Mouse (Mus musculus) left cerebral cortex, postnatal 10 days (tissue): ENCODE results near the gene Lman1l. TPM values are rescaled to one million over a fixed set of nuclear protein-coding genes. Genes with fewer than 3 reads are reported as not detected.

Experiments used
- DNase-seq, 2 experiments: peaks; one replicate each; pipeline ENCODE4 v3.0.0; 2021 to 2022; ENCODE audit warnings: low spot score in 2 of 2, mixed read lengths in 1 of 2; ENCODE audit errors: extremely low spot score in 1 of 2
- intact Hi-C: fragments of 180-260 bp; cut with DNase I; formaldehyde crosslinking; loops from one replicate; pipeline ENCODE4 v1.15.1; 2025
- total RNA-seq, 2 experiments: library from RNA; stranded (reverse); gene quantifications; 2 replicates each; pipeline ENCODE4 v1.2.3; 2021

Gene Lman1l
- total RNA-seq, 2 experiments from 2014 or later, result not detected

DNA sequence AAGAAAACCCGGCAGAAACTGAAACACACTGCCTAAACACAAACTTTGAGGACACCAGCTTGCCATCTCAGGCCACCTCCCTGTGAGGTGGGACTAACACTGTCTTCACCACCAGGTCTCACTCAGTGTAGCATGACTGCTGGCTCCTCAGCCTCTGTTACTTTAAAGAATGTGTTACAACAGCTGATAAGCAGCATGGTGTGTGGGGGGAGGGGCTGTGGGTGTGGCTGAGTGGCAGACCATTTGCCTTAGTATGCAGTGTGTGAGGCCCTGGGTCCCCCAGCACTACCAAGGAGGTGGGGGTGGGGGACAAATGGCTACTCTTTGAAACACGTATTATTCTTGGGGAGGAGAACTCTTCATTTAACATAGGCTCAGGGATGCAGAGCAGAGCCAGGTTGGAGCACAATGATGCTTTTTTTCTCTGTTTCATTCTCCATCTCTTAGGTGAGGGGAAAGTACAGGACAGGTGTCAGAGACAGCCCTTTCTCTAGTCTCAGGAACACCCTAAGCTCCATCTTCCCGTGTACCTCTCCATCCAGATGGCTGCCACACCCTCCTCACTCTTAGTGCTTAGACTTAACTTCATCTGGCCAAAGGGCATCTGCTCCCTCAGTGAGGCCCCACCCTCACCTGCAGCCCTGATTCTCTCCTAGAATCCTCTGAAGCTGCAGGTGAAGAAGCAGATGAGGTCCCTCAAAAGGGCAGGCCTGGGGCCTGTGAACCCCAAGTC lies 19.8 kb downstream of the Lman1l start:
- intact Hi-C loops, result no loop called here
- peak in 1 of 2 experiments; percentile 71 for DNase-seq

GRCm38 (mm10) chr9:57598851-57599563 lies 21.6 kb downstream of the Lman1l start:
- intact Hi-C loops, result no loop called here
- DNase-seq, result no peak

DNA sequence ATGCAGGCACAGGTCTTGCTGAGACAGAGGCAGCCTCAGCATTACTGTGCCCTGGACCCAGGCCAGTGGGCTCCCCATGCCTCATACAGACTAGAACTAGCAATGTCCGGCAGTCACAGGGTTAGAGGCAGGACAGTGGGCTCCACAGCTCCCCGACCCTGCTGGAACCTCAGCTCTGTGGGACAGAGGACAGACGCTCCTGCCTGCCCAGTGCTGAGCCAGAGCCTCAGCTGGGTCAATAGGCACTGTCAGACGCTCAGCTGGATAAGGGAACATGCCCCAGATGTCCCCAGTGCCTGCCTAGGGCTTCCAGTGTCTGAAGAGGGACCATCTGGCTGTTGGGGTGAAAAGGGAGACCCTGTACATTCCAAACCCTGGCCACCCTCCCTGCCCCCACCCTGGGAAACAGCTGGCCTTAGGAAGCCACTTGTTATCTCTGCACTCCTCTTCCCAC lies 22.6 kb downstream of the Lman1l start:
- peak in 1 of 2 experiments; percentile 69 for DNase-seq
- intact Hi-C loops, result no loop called here

DNA sequence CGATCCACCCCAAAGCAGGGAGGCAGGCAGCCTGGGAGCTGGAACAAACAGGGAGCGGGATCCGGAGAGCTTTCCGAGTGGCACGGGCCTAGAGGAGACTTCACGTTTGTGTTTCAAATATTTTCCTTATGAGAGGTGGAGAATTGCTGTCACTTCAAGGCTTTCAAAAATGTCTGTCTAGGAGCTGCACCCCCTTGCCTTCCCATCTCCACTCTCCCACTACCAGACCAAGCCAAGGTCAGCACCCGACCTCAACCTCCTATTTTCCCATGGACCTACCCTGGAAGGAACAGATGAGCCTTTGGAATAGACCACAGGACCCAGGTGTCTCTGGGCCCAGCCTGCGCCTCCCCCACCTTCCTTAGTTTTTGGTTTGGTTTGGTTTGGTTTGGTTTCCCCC lies 23.3 kb downstream of the Lman1l start:
- DNase-seq, result no peak
- intact Hi-C loops, result no loop called here

DNA sequence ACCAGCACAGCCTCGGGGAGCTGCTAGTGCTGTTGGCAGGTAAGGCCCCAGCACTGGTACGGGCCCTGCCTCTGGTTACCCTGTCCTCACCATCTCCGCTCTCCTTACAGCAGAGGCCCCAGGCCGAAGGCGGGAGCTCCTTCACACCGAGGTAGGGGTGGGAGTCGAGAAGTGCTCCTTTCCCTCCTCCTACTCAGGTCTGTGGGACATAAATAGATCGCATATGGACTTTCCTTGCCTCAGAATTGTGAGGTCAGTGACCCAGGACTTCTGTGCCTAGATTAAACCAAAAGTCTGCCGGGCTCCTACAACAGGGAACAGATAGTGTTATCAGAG lies 26.4 kb downstream of the Lman1l start:
- intact Hi-C loops, result no loop called here
- no peak for DNase-seq

DNA sequence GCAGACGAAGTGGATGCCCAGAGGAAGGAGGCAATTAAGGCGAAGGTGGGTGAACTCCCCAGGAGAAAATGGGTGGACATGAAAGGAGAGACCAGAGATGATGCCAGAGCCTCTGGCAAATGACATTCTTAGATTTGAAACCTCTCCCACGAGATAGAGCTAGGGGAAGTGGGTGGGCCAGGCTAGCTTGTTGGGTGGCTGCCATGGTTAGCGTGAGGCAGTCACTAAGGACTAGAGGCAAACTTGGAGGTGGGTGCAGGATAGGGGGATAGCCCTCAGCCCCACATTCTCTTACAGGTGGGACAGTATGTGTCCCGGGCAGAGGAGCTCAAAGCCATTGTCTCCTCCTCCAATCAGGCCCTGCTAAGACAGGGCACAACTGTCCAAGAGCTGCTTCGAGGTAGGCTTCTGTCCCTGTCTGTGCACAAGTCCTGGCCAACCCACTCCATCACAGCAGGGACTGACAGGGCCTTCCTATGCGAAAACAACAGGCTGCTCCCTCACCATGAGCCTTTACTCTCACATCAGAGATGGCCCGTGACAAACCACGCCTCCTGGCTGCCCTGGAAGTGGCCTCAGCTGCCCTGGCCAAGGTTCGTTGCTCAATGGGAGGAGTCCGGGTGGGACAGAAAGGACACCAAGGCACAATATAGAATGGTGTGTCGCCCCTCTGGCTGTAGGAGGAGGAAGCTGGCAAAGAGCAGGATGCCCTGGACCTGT lies 27.0 kb downstream of the Lman1l start:
- DNase-seq, result no peak
- intact Hi-C loops, result no loop called here

GRCm38 (mm10) chr9:57590726-57591125 lies 29.8 kb downstream of the Lman1l start:
- no peak for DNase-seq

GRCm38 (mm10) chr9:57589224-57590126 lies 31.1 kb downstream of the Lman1l start, which contains the start of gene Ulk3:
TSS of gene Ulk3 (plus strand) at chr9:57589452.
- intact Hi-C loops, result loop anchor here (5.0 kb wide), 1 partner anchor 53 kb away; no protein-coding TSS in a partner anchor
- peak; percentile 65 to 87 for DNase-seq

More at GRCm38 (mm10) chr9:57590726-57591125, 29.8 kb downstream of the Lman1l start:
- intact Hi-C loops, result no loop called here

- no peak for DNase-seq
- intact Hi-C loops, result loop anchor here (5.0 kb wide), 1 partner anchor 57 kb away; no protein-coding TSS in a partner anchor
These were observed 35.6 kb downstream of the Lman1l start for GRCm38 (mm10) chr9:57584991-57585390.

GRCm38 (mm10) chr9:57577144-57577849 lies 43.3 kb downstream of the Lman1l start:
- no peak for DNase-seq

DNA sequence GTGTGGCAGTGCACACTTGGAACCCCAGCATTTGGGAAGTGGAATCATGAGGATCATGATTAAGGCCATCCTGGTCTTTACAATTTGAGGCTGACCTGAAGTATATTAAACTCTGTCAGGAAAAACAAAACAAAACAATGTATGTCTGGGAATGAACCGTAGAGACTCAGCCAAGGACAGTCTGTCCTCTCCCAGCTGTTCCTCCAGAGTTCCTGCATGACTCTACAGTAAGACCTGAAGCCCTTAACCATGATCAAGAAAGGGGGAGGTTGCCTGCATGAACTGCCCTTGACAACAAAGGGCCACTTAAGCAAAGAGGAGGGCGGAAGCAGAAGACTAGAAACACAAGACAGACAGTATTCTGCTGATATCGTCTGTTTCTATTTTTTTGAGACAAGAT lies 45.0 kb downstream of the Lman1l start:
- DNase-seq, result no peak
- intact Hi-C loops, result no loop called here

More at GRCm38 (mm10) chr9:57577144-57577849, 43.3 kb downstream of the Lman1l start:
- intact Hi-C loops, result no loop called here

DNA sequence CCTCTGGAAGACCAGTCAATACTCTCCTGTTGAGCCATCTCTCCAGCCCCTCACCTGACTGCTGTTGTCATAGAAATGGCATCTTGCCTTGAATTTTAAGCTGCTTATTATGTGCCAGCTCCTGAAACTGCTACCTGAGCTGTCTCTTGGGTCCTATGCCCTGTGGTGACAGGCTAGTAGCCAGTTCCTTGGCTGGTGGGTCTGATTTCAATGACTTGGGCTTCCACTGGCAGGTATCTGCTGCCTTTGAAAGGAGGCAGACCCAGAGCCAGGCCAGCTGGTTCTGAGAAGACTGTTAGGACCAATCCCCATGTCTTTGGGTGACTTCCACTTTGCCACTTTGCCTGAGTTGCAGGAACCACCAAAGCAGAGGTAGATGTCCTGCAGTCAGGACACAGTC lies 46.2 kb downstream of the Lman1l start:
- no peak for DNase-seq
- intact Hi-C loops, result no loop called here

- intact Hi-C loops, result no loop called here
- no peak for DNase-seq
These were observed 52.1 kb downstream of the Lman1l start for GRCm38 (mm10) chr9:57568500-57568899.

GRCm38 (mm10) chr9:57566846-57567245 lies 53.7 kb downstream of the Lman1l start:
- intact Hi-C loops, result no loop called here
- no peak for DNase-seq

DNA sequence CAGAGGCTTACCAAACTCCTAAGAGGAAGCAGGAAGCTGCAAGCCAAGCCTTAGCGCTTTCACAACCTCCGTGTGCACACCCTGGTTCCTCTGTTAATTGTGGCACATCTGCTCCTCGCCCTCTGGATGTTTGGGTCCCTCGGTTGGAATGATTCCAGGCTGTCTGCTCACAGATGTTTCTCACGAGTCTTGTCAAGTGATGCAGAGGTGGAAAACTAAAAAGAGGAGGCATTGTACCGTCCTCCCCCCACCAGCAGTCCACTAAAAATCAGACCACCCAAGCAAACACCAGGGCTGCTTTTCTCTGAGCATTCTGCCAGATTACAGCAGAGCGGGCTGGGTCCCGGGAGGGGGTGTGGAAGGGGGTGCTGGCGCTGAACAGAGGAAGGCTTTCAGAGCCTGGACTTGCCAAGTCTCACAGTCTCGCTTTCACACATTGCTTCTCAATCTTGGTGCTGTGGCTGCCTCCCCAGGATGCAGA lies 54.8 kb downstream of the Lman1l start:
- intact Hi-C loops, result no loop called here
- DNase-seq, result peak; percentile 76 to 81

DNA sequence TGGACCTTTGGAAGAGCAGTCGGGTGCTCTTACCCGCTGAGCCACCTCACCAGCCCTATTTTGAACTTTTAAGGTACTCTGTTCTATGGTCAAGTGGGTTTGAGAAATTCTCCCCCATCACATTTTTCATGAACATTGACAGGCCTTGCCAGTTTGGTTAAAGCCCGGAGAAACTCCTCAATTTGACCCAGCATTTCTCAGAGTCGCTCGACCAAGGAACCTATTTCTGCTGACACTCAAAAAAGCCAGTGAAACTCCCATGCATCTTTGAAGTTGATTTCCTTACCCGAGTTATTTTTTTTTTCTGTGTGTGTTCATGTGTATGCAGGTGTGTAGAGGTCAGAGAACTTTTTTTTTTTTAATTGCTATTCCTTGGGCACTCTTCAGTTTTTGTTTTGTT lies 56.0 kb downstream of the Lman1l start:
- no peak for DNase-seq
- intact Hi-C loops, result no loop called here

GRCm38 (mm10) chr9:57562896-57563372 lies 57.6 kb downstream of the Lman1l start:
- intact Hi-C loops, result no loop called here
- DNase-seq, result peak in 1 of 2 experiments; percentile 53

DNA sequence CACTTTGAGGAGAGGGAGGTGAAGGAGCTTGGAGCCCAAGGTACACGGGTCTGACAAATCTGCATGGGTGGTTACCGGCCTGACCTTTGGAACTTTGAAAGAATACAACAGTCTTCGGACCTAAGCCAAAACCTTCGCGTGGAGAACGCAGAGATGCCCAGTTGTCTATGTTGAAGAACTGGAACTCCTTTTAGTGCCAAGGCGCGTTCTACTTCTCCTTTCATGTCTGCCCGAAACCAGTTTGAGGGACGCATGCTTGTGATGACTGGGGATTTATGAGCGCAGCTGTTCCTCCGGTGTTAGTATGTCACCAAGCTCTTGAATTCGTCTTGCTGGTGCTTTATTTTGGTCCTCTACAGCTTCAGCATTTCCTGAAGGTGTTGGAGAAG lies 58.9 kb downstream of the Lman1l start:
- intact Hi-C loops, result no loop called here
- no peak for DNase-seq
